Mouse (Mus musculus) liver (tissue): ENCODE results near the gene Ino80.
"Not testable (repeated sequence)": the region's sequence is repeated elsewhere in the genome, so short reads cannot be mapped to it uniquely, and the experiment has no call there.

ENCODE experiments used
- DNase-seq: peaks from one replicate; pipeline ENCODE4 v3.0.0-alpha.2; 2020; ENCODE audit warnings: mixed read lengths

The Ino80 gene

GRCm38 (mm10) chr2:119477571-119478396 is at the start of gene Ino80:
Ino80 (minus strand) TSS chr2:119477687.
- peak; percentile 98 for DNase-seq

- DNase-seq = no peak
Observed at GRCm38 (mm10) chr2:119525422-119525821, 47.9 kb upstream of the Ino80 start.

- no peak for DNase-seq
Observed at GRCm38 (mm10) chr2:119523836-119524235, 46.3 kb upstream of the Ino80 start.

GRCm38 (mm10) chr2:119520550-119520949 is 43.1 kb upstream of the Ino80 start:
- no peak for DNase-seq

GRCm38 (mm10) chr2:119516811-119517210 is 39.3 kb upstream of the Ino80 start:
- no peak for DNase-seq

GRCm38 (mm10) chr2:119514026-119514522 is 36.6 kb upstream of the Ino80 start:
- DNase-seq = no peak

GRCm38 (mm10) chr2:119512292-119512691 is 34.8 kb upstream of the Ino80 start:
- peak; percentile 30 for DNase-seq

GRCm38 (mm10) chr2:119510856-119511255 is 33.4 kb upstream of the Ino80 start:
- DNase-seq = no peak

- not testable (repeated sequence) for DNase-seq
Observed at GRCm38 (mm10) chr2:119508518-119508917, 31.0 kb upstream of the Ino80 start.

GRCm38 (mm10) chr2:119507108-119507507 is 29.6 kb upstream of the Ino80 start:
- DNase-seq = peak; percentile 17

GRCm38 (mm10) chr2:119500965-119501652 is 23.6 kb upstream of the Ino80 start:
- DNase-seq = no peak

GRCm38 (mm10) chr2:119498859-119499258 is 21.4 kb upstream of the Ino80 start:
- DNase-seq = no peak

- DNase-seq = no peak
Observed at GRCm38 (mm10) chr2:119496082-119496481, 18.6 kb upstream of the Ino80 start.

GRCm38 (mm10) chr2:119491953-119492352 is 14.5 kb upstream of the Ino80 start:
- DNase-seq = no peak

GRCm38 (mm10) chr2:119486488-119486887 is 9.0 kb upstream of the Ino80 start:
- no peak for DNase-seq

- no peak for DNase-seq
Observed at GRCm38 (mm10) chr2:119482307-119482706, 4.8 kb upstream of the Ino80 start.

GRCm38 (mm10) chr2:119478397-119478749 is 886 bp upstream of the Ino80 start:
- no peak for DNase-seq

GRCm38 (mm10) chr2:119476621-119477391 is 681 bp downstream of the Ino80 start:
- DNase-seq = peak; percentile 75

- no peak for DNase-seq
Observed at GRCm38 (mm10) chr2:119476166-119476565, 1.3 kb downstream of the Ino80 start.

GRCm38 (mm10) chr2:119463945-119464344 is 13.5 kb downstream of the Ino80 start:
- DNase-seq = no peak

GRCm38 (mm10) chr2:119463114-119463775 is 14.2 kb downstream of the Ino80 start:
- no peak for DNase-seq

- DNase-seq = no peak
Observed at GRCm38 (mm10) chr2:119461028-119461427, 16.5 kb downstream of the Ino80 start.

GRCm38 (mm10) chr2:119454558-119454957 is 22.9 kb downstream of the Ino80 start:
- DNase-seq = no peak
